Mouse (Mus musculus): ENCODE measurements around the gene Clint1.

Clint1 gene

GRCm38 (mm10) chr11:45929541-45929940, 77.7 kb downstream of the Clint1 start:
- DNase-seq (ENCODE audit: low read depth, low spot score) = no peak

- no peak for DNase-seq (ENCODE audit: low read depth, low spot score)
Observed at GRCm38 (mm10) chr11:45932771-45933170, 80.9 kb downstream of the Clint1 start.

- no peak for DNase-seq (ENCODE audit: low read depth, low spot score)
Observed at GRCm38 (mm10) chr11:45937478-45937877, 85.6 kb downstream of the Clint1 start.

GRCm38 (mm10) chr11:45938917-45939316, 87.1 kb downstream of the Clint1 start:
- no peak for DNase-seq (ENCODE audit: low read depth, low spot score)

GRCm38 (mm10) chr11:45942281-45942680, 90.4 kb downstream of the Clint1 start:
- no peak for DNase-seq (ENCODE audit: low read depth, low spot score)

GRCm38 (mm10) chr11:45943108-45943705, 91.4 kb downstream of the Clint1 start:
- DNase-seq (ENCODE audit: low read depth, low spot score) = no peak

- no peak for DNase-seq (ENCODE audit: low read depth, low spot score)
Observed at GRCm38 (mm10) chr11:45943891-45944642, 92.2 kb downstream of the Clint1 start.

GRCm38 (mm10) chr11:45944643-45945156, 92.8 kb downstream of the Clint1 start, which contains the start of gene Lsm11:
Gene Lsm11 (minus strand): TSS chr11:45944935.
- DNase-seq (ENCODE audit: low read depth, low spot score) = peak; percentile 94

GRCm38 (mm10) chr11:45946796-45947195, 94.9 kb downstream of the Clint1 start:
- DNase-seq (ENCODE audit: low read depth, low spot score) = no peak

GRCm38 (mm10) chr11:45947491-45947890, 95.6 kb downstream of the Clint1 start:
- DNase-seq (ENCODE audit: low read depth, low spot score) = no peak

- DNase-seq (ENCODE audit: low read depth, low spot score) = peak; percentile 89
Observed at GRCm38 (mm10) chr11:45955127-45955627, 103.3 kb downstream of the Clint1 start, which contains the start of gene Thg1l. Gene Thg1l (minus strand): TSS chr11:45955494.

GRCm38 (mm10) chr11:45959598-45959997, 107.7 kb downstream of the Clint1 start:
- DNase-seq (ENCODE audit: low read depth, low spot score) = peak; percentile 38

- DNase-seq (ENCODE audit: low read depth, low spot score) = no peak
Observed at GRCm38 (mm10) chr11:45960003-45960402, 108.2 kb downstream of the Clint1 start.

Data from retina, postnatal 7 days (tissue).